Mouse (Mus musculus) embryonic facial prominence, embryonic 14.5 days (tissue): ENCODE measurements around the gene Folr2. TPM values are rescaled to one million over a fixed set of nuclear protein-coding genes. Genes with fewer than 3 reads are reported as not detected.
A peak's percentile ranks its signal among the peaks of the same experiment; 100 is the strongest.

ENCODE experiments used
- ATAC-seq: fragments of 200-750 bp; cut with Nextera tagmentation; 2 replicates; pipeline ENCODE4 v1.8.0; 2017; ENCODE audit warnings: low read depth, moderate number of reproducible peaks, moderate TSS enrichment
- DNase-seq: peaks from one replicate; pipeline ENCODE4 v3.0.0-alpha.2; 2015; ENCODE audit warnings: low spot score
- H3K27ac ChIP-seq: fragments of 300-500 bp; sonication (generic); replicated peaks from 2 replicates; pipeline ENCODE4 v1.5.1; 2014; ENCODE audit warnings: low read depth, mild to moderate bottlenecking, low read length, moderate library complexity
- H3K27me3 ChIP-seq: fragments of 300-500 bp; sonication (generic); replicated peaks from 2 replicates; pipeline ENCODE4 v1.6.1; 2014; ENCODE audit warnings: low read length; ENCODE audit not compliant: control insufficient read depth, insufficient read depth
- H3K36me3 ChIP-seq: fragments of 300-500 bp; sonication (generic); 2 replicates; pipeline ENCODE4 v1.6.1; 2014; ENCODE audit warnings: low read length, mixed read lengths; ENCODE audit not compliant: control insufficient read depth, insufficient read depth
- H3K4me1 ChIP-seq: fragments of 300-500 bp; sonication (generic); 2 replicates; pipeline ENCODE4 v1.6.1; 2014; ENCODE audit warnings: antibody characterized with exemption, low read length; ENCODE audit not compliant: control insufficient read depth, insufficient read depth
- H3K4me2 ChIP-seq: fragments of 300-500 bp; sonication (generic); 2 replicates; pipeline ENCODE4 v1.6.1; 2014; ENCODE audit warnings: low read depth, mild to moderate bottlenecking, low read length, moderate library complexity, mixed read lengths
- H3K4me3 ChIP-seq: fragments of 300-500 bp; sonication (generic); 2 replicates; pipeline ENCODE4 v1.5.1; 2014; ENCODE audit warnings: low read depth, mild to moderate bottlenecking, low read length
- H3K9ac ChIP-seq: fragments of 300-500 bp; sonication (generic); 2 replicates; pipeline ENCODE4 v1.6.1; 2014; ENCODE audit warnings: low read depth, mild to moderate bottlenecking, low read length, moderate library complexity, mixed read lengths
- H3K9me3 ChIP-seq: fragments of 300-500 bp; sonication (generic); 2 replicates; pipeline ENCODE4 v1.6.1; 2016; ENCODE audit warnings: low read length; ENCODE audit not compliant: control insufficient read depth
- WGBS: fragments of 180-500 bp; shearing (Covaris S2); extraction: QIAGEN DNeasy Blood & Tissue Kit; methylation state at CpG from one replicate; pipeline ENCODE4 v1.1.7; 2014; 5-methylcytosine and 5-hydroxymethylcytosine counted together
- microRNA-seq: library from miRNA; unstranded; fragments of <30 nt; microRNA quantifications from one replicate; pipeline ENCODE4, GENCODE M21; 2016; ENCODE audit warnings: borderline number of aligned reads
- polyA plus RNA-seq: library from polyadenylated mRNA; unstranded; fragments of >200 nt; fragmentation: Nextera tagmentation; extraction: Ambion mirVana; gene quantifications from 2 replicates; pipeline ENCODE4 v1.2.1, GENCODE M21; 2014

Gene Folr2
- polyA plus RNA-seq, 1 experiment from 2014 or later = 3.9 TPM

DNA sequence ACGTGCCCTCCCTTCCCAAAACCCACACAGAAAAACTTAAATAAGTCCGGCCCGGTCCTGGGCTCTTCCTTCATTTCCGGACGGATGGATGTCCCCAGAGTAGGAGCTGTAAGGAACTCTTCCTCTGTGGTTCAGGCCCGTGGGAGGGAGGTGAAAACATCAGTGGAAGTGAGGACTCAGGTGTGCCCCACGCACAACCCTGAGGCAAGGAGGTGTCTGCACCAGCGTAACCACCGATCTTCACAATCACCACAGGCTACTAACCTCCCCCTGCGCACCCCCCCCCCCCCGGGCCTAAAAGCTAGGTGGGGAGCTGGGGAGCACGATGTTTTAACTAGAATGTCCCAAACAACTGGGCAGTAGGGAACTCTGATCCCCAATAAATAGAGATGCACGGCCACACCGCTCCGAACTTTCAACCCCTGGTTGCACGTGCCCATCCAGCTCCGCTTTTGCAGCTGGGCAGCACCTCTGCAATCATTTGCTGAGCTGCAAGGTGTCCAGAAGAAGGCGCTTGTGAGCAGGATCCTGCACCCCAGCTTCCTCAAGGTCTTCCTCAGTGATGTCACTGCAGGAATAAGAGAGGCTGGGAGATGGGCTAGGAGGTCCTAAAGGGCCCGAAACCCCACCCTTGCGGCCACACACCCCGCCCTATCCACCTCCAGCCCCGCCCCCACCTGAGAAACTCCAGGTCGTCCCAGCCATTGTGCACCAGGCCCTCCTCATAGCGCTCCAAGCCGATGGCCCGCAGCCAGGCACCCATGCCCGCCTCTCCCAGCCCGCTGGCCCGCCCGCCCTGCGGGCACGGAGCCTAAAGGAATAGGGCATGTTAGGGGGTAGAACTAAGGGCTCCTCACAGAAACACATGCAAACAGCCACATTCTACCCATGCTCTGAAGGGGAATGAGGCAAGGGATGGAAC lies 33.9 kb downstream of the Folr2 start:
- peak; percentile 23; the same call in 1 of the 2 replicates for ATAC-seq
- H3K27me3 ChIP-seq = peaks cover 57% of the 10 kb centered on the region
- no peak overlapping the region for H3K4me3 ChIP-seq
- 36% methylated on average over 28 of the region's 32 CpGs for WGBS
- DNase-seq = peak; percentile 62
- H3K9me3 ChIP-seq = no peaks in the 10 kb centered on the region
- H3K9ac ChIP-seq = 0 out of 2 replicates have a peak overlapping the region, but pooled peaks have one; percentile 5
- H3K27ac ChIP-seq = no peak overlapping the region
- peaks cover 53% of the 10 kb centered on the region for H3K36me3 ChIP-seq
- H3K4me1 ChIP-seq = peaks cover 19% of the 10 kb centered on the region
- no peak overlapping the region for H3K4me2 ChIP-seq

DNA sequence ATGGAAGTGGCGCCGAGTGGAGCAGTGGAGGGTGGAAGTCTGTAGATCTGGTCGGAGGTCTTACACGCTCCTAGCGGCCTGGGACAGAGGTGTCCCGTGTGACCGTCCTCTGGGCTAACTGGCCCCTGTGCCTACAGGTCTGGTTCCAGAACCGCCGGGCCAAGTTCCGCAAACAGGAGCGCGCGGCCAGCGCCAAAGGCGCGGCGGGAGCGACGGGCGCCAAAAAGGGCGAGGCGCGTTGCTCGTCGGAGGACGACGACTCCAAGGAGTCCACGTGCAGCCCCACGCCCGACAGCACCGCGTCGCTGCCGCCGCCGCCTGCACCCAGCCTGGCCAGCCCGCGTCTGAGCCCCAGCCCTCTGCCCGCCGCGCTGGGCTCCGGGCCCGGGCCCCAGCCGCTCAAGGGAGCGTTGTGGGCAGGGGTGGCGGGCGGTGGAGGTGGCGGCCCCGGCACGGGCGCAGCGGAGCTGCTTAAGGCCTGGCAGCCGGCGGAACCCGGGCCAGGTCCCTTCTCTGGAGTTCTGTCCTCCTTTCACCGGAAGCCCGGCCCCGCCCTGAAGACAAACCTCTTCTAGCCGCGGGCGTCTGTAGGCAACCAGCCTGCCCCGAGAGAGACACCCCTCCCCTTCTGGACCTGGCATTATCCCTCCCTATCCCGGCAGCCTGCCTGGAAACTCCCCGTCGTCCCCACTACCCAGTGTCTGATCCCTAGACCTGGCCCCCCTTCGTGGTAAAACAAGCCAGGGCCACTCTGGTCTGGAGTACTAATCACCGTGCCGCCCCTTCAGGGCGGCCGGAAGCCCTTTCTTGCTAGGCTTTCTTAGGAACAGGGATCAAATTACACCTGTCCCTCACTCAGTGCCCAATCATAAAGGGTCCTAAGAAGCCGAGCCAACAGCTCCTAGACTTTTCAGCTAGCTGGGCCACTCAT lies 35.2 kb downstream of the Folr2 start:
- Histone ChIP-seq H3K27ac (no peak overlapping the region), H3K4me2 (peak overlapping the region; percentile 85), H3K36me3 (peaks cover 41% of the 10 kb centered on the region), H3K9ac (peak overlapping the region; percentile 65), H3K4me3 (peak overlapping the region; percentile 47), H3K4me1 (peaks cover 22% of the 10 kb centered on the region), H3K27me3 (peaks cover 70% of the 10 kb centered on the region), H3K9me3 (no peaks in the 10 kb centered on the region)
- WGBS = 0% methylated on average over 17 of the region's 71 CpGs
- DNase-seq = peak; percentile 79
- peak; percentile 65 for ATAC-seq

DNA sequence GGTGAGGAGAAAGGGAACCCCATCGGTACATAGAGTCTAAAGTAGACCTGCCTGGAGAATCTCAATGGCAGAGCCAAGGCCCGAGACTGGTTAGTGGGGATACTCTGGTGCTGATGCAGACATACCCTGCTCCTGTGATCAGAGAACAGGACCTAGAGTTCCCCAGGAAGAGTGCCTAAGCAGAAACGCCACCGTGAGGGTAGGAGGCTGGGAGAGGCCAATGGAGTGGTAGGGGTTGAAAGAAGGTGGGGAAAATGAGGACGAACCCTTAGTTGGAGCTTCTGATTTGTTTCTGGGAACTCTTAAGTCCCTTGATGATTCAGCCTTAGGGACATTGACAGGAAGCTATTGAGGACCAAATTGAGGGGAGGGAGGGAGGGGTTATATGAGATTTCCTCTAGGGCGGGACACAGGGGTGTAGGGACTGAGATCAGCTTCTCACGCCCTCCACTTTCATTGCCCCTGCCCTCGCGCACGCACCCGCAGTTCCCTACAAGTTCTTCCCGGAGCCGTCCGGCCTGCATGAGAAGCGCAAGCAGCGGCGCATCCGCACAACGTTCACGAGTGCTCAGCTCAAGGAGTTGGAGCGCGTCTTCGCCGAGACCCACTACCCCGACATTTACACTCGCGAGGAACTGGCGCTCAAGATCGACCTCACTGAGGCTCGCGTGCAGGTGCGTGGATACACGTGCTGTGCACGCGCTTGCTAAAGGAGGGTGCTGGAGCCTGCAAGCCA lies 36.5 kb downstream of the Folr2 start:
- peaks cover 27% of the 10 kb centered on the region for H3K36me3 ChIP-seq
- H3K27ac ChIP-seq = no peak overlapping the region
- peak overlapping the region; percentile 85 for H3K4me2 ChIP-seq
- peaks cover 22% of the 10 kb centered on the region for H3K4me1 ChIP-seq
- DNase-seq = peak; percentile 35
- 0 out of 2 replicates have a peak overlapping the region, but pooled peaks have one; percentile 65 for H3K9ac ChIP-seq
- no peak for ATAC-seq
- 2% methylated on average over 35 of the region's 35 CpGs for WGBS
- H3K27me3 ChIP-seq = peaks cover 80% of the 10 kb centered on the region
- peak overlapping the region; percentile 47 for H3K4me3 ChIP-seq
- no peaks in the 10 kb centered on the region for H3K9me3 ChIP-seq

DNA sequence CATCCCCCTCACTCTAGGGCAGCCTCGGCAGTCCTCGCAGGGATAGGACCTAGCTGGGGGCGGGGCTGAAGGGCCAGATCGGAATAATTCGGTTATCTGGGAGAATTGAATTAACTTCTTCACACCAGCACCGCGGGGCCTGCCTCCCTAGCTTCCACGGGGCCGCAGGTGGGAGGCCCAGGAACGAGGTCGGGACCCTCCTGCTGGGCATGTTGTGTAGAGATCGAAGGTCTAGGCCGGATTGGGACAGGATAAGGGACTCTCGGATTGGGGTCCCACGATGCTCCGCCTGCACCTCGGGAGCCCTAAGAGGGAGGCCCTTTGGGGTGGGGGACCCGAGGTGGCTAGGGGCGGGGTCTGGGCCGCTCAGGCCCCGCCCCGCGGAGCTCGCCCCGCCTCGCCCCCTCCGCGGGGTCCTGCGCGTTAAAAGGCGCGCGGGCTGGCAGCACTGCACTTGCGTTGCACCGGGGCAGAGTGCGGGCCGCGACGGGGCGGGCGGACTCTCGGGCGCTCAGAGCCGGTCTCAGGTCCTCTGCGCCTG lies 39.1 kb downstream of the Folr2 start, which contains the start of gene Phox2a:
Phox2a (plus strand) TSS at position 453 of the 541 bp plus-strand sequence.
- DNase-seq = no peak
- H3K4me1 ChIP-seq = peaks cover 22% of the 10 kb centered on the region
- peak; percentile 10; the same call in 1 of the 2 replicates for ATAC-seq
- no peaks in the 10 kb centered on the region for H3K9me3 ChIP-seq
- peak within 1 kb of the TSS; percentile 51 for H3K4me2 ChIP-seq
- 1% methylated on average over 30 of the region's 45 CpGs for WGBS
- peaks cover 71% of the 10 kb centered on the region for H3K27me3 ChIP-seq
- peaks cover 2% of the 10 kb centered on the region; the same call in 1 of the 2 replicates for H3K36me3 ChIP-seq
- no peak within 1 kb of the TSS for H3K27ac ChIP-seq
- H3K4me3 ChIP-seq = peak within 1 kb of the TSS; percentile 29
- H3K9ac ChIP-seq = peak within 1 kb of the TSS; percentile 46; the same call in 1 of the 2 replicates

Small RNA genes lying within 50 kb of the gene (microRNA-seq; reads per million reads assigned to microRNA genes)
- not detected for gene Gm22655

Other genes starting within 250 kb of the Folr2 start
- gene Clpb, start 193.6 kb downstream of the Folr2 start, polyA plus RNA-seq = 37.5 and 48.5 TPM in 2 replicates
- gene Phox2a, start 38.9 kb downstream of the Folr2 start, polyA plus RNA-seq = 1.5 and 1.7 TPM in 2 replicates
- gene Inppl1, start 19.0 kb downstream of the Folr2 start, polyA plus RNA-seq = 34.3 and 36.2 TPM in 2 replicates
- gene Anapc15, start 6.5 kb upstream of the Folr2 start, polyA plus RNA-seq = 60.8 and 62.0 TPM in 2 replicates
- gene Folr1, start 13.6 kb upstream of the Folr2 start, polyA plus RNA-seq = 1.4 and 4.5 TPM in 2 replicates
- gene Lamtor1, start 48.7 kb upstream of the Folr2 start, polyA plus RNA-seq = 147 and 160 TPM in 2 replicates
- gene Tomt, start 49.2 kb upstream of the Folr2 start, polyA plus RNA-seq = 0.22 and 0.37 TPM in 2 replicates
- gene Lrrc51, start 76.7 kb upstream of the Folr2 start, polyA plus RNA-seq = 9.3 and 14.2 TPM in 2 replicates
- gene Numa1, start 76.9 kb upstream of the Folr2 start, polyA plus RNA-seq = 88.9 and 97.8 TPM in 2 replicates
- gene Il18bp, start 161.5 kb upstream of the Folr2 start, polyA plus RNA-seq = 2.0 and 3.0 TPM in 2 replicates
- gene Rnf121, start 208.3 kb upstream of the Folr2 start, polyA plus RNA-seq = 33.5 TPM in 2 replicates
- gene Xndc1, start 208.3 kb upstream of the Folr2 start, polyA plus RNA-seq = 14.5 and 17.5 TPM in 2 replicates
- 0.84 and 1.6 TPM in 2 replicates for gene Xntrpc, start 208.5 kb upstream of the Folr2 start, polyA plus RNA-seq
- gene Trpc2, start 225.9 kb upstream of the Folr2 start, polyA plus RNA-seq = 0.25 TPM in 1 of 2 replicates, not detected in the other
- 32.0 and 32.2 TPM in 2 replicates for gene Art1, start 244.5 kb upstream of the Folr2 start, polyA plus RNA-seq